Mouse (Mus musculus) cerebellum, adult 2 months (tissue): ENCODE results near the gene Tmem95.

Experiments used
- CTCF ChIP-seq: fragments of 200-500 bp; IDR thresholded peaks from 2 replicates; pipeline ENCODE4 v1.5.1; 2011; ENCODE audit warnings: low read depth, mild to moderate bottlenecking, control low read depth, low read length, moderate library complexity, borderline replicate concordance; ENCODE audit not compliant: insufficient read depth
- POLR2A ChIP-seq: fragments of 200-500 bp; IDR thresholded peaks from 2 replicates; pipeline ENCODE4 v1.6.1; 2011; ENCODE audit warnings: low read length, control low read depth, borderline replicate concordance; ENCODE audit not compliant: insufficient read depth

DNA sequence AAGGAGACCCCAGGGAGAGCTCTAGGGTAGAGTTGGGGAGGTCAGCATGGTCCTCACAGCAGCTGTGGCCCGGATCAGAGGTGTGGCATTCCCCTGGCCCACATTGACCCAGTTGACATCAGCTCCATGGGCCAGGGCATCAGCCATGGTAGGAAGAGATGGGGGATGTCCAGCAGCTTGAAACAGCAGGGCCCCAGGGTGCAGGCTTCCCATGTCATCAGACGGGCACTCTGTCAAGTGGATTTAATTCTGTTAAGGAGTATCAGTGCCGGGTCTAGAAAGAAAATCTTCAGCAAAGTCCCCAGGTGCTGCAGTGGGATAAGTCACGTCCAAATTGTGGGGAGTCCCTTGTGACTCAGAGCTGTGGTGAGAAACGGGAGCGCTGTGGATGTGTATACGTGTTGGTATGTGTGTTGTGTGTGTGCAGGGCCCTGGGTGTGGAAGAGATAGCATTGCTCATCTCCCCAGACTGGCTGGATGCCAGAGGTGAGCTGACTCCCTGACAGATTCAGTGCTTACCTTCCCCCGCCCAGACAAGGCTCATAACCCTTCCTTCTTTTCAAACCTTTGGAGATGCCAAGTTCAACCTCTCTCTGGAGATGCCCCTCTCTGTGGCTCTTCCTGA lies 5.8 kb upstream of the Tmem95 start:
- TF ChIP-seq CTCF (no peak), POLR2A (no peak)
